Mouse (Mus musculus) limb, embryonic 15.5 days (tissue): ENCODE measurements around the gene Scn2a. TPM values are rescaled to one million over a fixed set of nuclear protein-coding genes. Genes with fewer than 3 reads are reported as not detected.
"Not testable (repeated sequence)": the region's sequence is repeated elsewhere in the genome, so short reads cannot be mapped to it uniquely, and the experiment has no call there.

ENCODE experiments used
- ATAC-seq: fragments of 200-750 bp; cut with Nextera tagmentation; 2 replicates; pipeline ENCODE4 v1.8.0; 2017; ENCODE audit warnings: low read depth, moderate TSS enrichment; ENCODE audit not compliant: insufficient number of reproducible peaks, low FRiP score, low TSS enrichment
- H3K27ac ChIP-seq: fragments of 300-500 bp; sonication (generic); 2 replicates; pipeline ENCODE4 v1.5.1; 2015; ENCODE audit warnings: moderate library complexity, mild to moderate bottlenecking, inconsistent platforms
- H3K27me3 ChIP-seq: fragments of 300-500 bp; sonication (generic); 2 replicates; pipeline ENCODE4 v1.6.1; 2015; ENCODE audit warnings: inconsistent platforms
- H3K36me3 ChIP-seq: fragments of 300-500 bp; sonication (generic); 2 replicates; pipeline ENCODE4 v1.6.1; 2015; ENCODE audit warnings: inconsistent platforms
- H3K4me1 ChIP-seq: fragments of 300-500 bp; sonication (generic); 2 replicates; pipeline ENCODE4 v1.6.1; 2015; ENCODE audit warnings: inconsistent platforms
- H3K4me2 ChIP-seq: fragments of 300-500 bp; sonication (generic); 2 replicates; pipeline ENCODE4 v1.6.1; 2015; ENCODE audit warnings: mild to moderate bottlenecking, inconsistent platforms
- H3K4me3 ChIP-seq: fragments of 300-500 bp; sonication (generic); 2 replicates; pipeline ENCODE4 v1.5.1; 2015; ENCODE audit warnings: mild to moderate bottlenecking, inconsistent platforms
- H3K9ac ChIP-seq: fragments of 300-500 bp; sonication (generic); 2 replicates; pipeline ENCODE4 v1.6.1; 2015; ENCODE audit warnings: inconsistent platforms
- H3K9me3 ChIP-seq: fragments of 300-500 bp; sonication (generic); 2 replicates; pipeline ENCODE4 v1.6.1; 2016; ENCODE audit warnings: inconsistent platforms
- WGBS: fragments of 180-500 bp; shearing (Covaris S2); methylation state at CpG from one replicate; pipeline ENCODE4 v1.1.7; 2015; 5-methylcytosine and 5-hydroxymethylcytosine counted together
- polyA plus RNA-seq: library from polyadenylated mRNA; unstranded; fragments of >200 nt; fragmentation: Nextera tagmentation; extraction: Ambion mirVana; gene quantifications from 2 replicates; pipeline ENCODE4 v1.2.1, GENCODE M21; 2015

Scn2a gene
- polyA plus RNA-seq, 1 experiment from 2014 or later: 3.4 TPM

GRCm38 (mm10) chr2:65722219-65722800 lies 101.7 kb downstream of the Scn2a start:
- no peaks in the 10 kb centered on the region for H3K9me3 ChIP-seq
- no peaks in the 10 kb centered on the region for H3K36me3 ChIP-seq
- no peaks in the 10 kb centered on the region for H3K27me3 ChIP-seq
- no peak overlapping the region for H3K4me2 ChIP-seq
- ATAC-seq: no peak
- no peak overlapping the region for H3K4me3 ChIP-seq
- no peaks in the 10 kb centered on the region for H3K4me1 ChIP-seq
- no peak overlapping the region for H3K9ac ChIP-seq
- 87% methylated on average over 6 of the region's 6 CpGs for WGBS
- no peak overlapping the region for H3K27ac ChIP-seq

- Histone ChIP-seq H3K4me3 (no peak overlapping the region), H3K4me1 (no peaks in the 10 kb centered on the region), H3K27ac (no peak overlapping the region), H3K27me3 (no peaks in the 10 kb centered on the region), H3K9ac (no peak overlapping the region), H3K4me2 (no peak overlapping the region), H3K36me3 (no peaks in the 10 kb centered on the region), H3K9me3 (no peaks in the 10 kb centered on the region)
- ATAC-seq: no peak
- WGBS: 77% methylated on average over 5 of the region's 5 CpGs
These were observed 124.8 kb downstream of the Scn2a start for GRCm38 (mm10) chr2:65745400-65745799.

GRCm38 (mm10) chr2:65782442-65782841 lies 161.9 kb downstream of the Scn2a start:
- no peak for ATAC-seq
- H3K4me3 ChIP-seq: no peak overlapping the region
- no peaks in the 10 kb centered on the region for H3K27me3 ChIP-seq
- H3K27ac ChIP-seq: no peak overlapping the region
- H3K9me3 ChIP-seq: no peaks in the 10 kb centered on the region
- H3K4me1 ChIP-seq: no peaks in the 10 kb centered on the region
- no peak overlapping the region for H3K4me2 ChIP-seq
- H3K9ac ChIP-seq: no peak overlapping the region
- H3K36me3 ChIP-seq: no peaks in the 10 kb centered on the region
- WGBS: 22% methylated on average over 7 of the region's 7 CpGs

- ATAC-seq: no peak
- Histone ChIP-seq H3K36me3 (no peaks in the 10 kb centered on the region), H3K27me3 (no peaks in the 10 kb centered on the region), H3K27ac (no peak overlapping the region), H3K4me2 (no peak overlapping the region), H3K9ac (no peak overlapping the region), H3K9me3 (no peaks in the 10 kb centered on the region), H3K4me1 (no peaks in the 10 kb centered on the region), H3K4me3 (no peak overlapping the region)
- 37% methylated on average over 2 of the region's 2 CpGs for WGBS
These were observed 162.8 kb downstream of the Scn2a start for GRCm38 (mm10) chr2:65783392-65783791.

- Histone ChIP-seq H3K27ac (no peak overlapping the region), H3K4me1 (no peaks in the 10 kb centered on the region), H3K4me2 (no peak overlapping the region), H3K27me3 (no peaks in the 10 kb centered on the region), H3K4me3 (no peak overlapping the region), H3K9ac (no peak overlapping the region), H3K9me3 (peaks cover 6% of the 10 kb centered on the region; the same call in 1 of the 2 replicates), H3K36me3 (no peaks in the 10 kb centered on the region)
- no peak for ATAC-seq
- WGBS: 32% methylated on average over 3 of the region's 3 CpGs
These were observed 171.9 kb downstream of the Scn2a start for GRCm38 (mm10) chr2:65792516-65792915.

GRCm38 (mm10) chr2:65793593-65793992 lies 173.0 kb downstream of the Scn2a start:
- ATAC-seq: no peak
- no peaks in the 10 kb centered on the region for H3K27me3 ChIP-seq
- H3K9ac ChIP-seq: no peak overlapping the region
- no peaks in the 10 kb centered on the region for H3K4me1 ChIP-seq
- peaks cover 6% of the 10 kb centered on the region; the same call in 1 of the 2 replicates for H3K9me3 ChIP-seq
- WGBS: 52% methylated on average over 2 of the region's 2 CpGs
- H3K27ac ChIP-seq: no peak overlapping the region
- H3K4me3 ChIP-seq: no peak overlapping the region
- H3K4me2 ChIP-seq: no peak overlapping the region
- no peaks in the 10 kb centered on the region for H3K36me3 ChIP-seq

- no peak overlapping the region for H3K9ac ChIP-seq
- H3K4me3 ChIP-seq: no peak overlapping the region
- no peaks in the 10 kb centered on the region for H3K4me1 ChIP-seq
- no peaks in the 10 kb centered on the region for H3K27me3 ChIP-seq
- no peaks in the 10 kb centered on the region for H3K36me3 ChIP-seq
- no peak overlapping the region for H3K27ac ChIP-seq
- no peak overlapping the region for H3K4me2 ChIP-seq
- no peak for ATAC-seq
- 59% methylated on average over 1 of the region's 1 CpGs for WGBS
- H3K9me3 ChIP-seq: peaks cover 6% of the 10 kb centered on the region; the same call in 1 of the 2 replicates
These were observed 180.6 kb downstream of the Scn2a start for GRCm38 (mm10) chr2:65801054-65801709.

- Histone ChIP-seq H3K27me3 (no peaks in the 10 kb centered on the region), H3K36me3 (no peaks in the 10 kb centered on the region), H3K9me3 (no peaks in the 10 kb centered on the region), H3K4me3 (no peak overlapping the region), H3K27ac (no peak overlapping the region), H3K4me1 (no peaks in the 10 kb centered on the region), H3K4me2 (no peak overlapping the region), H3K9ac (no peak overlapping the region)
- WGBS: 89% methylated on average over 6 of the region's 6 CpGs
- ATAC-seq: no peak
These were observed 186.0 kb downstream of the Scn2a start for GRCm38 (mm10) chr2:65806556-65806955.

GRCm38 (mm10) chr2:65811203-65811602 lies 190.6 kb downstream of the Scn2a start:
- not testable (repeated sequence) for H3K4me3 ChIP-seq, H3K4me2 ChIP-seq, H3K4me1 ChIP-seq, ATAC-seq, H3K27ac ChIP-seq, H3K27me3 ChIP-seq, H3K9ac ChIP-seq, H3K36me3 ChIP-seq, H3K9me3 ChIP-seq
- WGBS: 85% methylated on average over 6 of the region's 6 CpGs

Other genes with a start within 250 kb of the Scn2a start
- gene Scn3a, start 53.1 kb upstream of the Scn2a start, polyA plus RNA-seq: 1.2 and 1.6 TPM in 2 replicates
- gene Csrnp3, start 225.0 kb downstream of the Scn2a start, polyA plus RNA-seq: 4.4 and 5.0 TPM in 2 replicates